Mouse (Mus musculus) E14TG2a.4 (cell line): ENCODE measurements around the gene Mtg2.

Experiments used
- CTCF ChIP-seq: conservative IDR thresholded peaks from 2 replicates; pipeline ENCODE4 v1.5.1; 2014; ENCODE audit warnings: low read length
- NANOG ChIP-seq: IDR thresholded peaks from 2 replicates; pipeline ENCODE4 v1.6.1; 2014; ENCODE audit warnings: borderline replicate concordance, low read length, mixed read lengths

DNA sequence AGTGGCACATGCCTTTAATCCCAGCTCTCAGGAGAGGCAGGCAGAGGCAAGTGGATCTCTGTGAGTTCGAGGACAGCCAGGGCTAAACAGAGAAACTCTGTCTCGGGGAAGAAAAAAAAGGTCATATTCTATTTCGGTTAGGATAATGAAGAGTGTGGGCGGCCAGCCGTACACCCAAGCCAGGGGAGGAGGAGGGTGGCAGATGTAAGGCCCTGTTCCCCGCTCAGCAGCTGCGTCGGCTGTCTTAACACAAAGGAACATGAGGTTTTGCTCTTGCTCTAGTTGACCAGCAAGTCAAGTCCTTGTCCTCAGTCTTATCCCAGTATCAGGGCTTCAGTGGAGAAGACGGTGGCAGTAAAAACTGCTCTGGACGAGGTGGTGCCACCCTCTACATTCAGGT is 12.7 kb downstream of the Mtg2 start:
- TF ChIP-seq CTCF, result no peak
- TF ChIP-seq NANOG, result no peak
